Mouse (Mus musculus): ENCODE measurements around the gene Rprd1b. TPM values are rescaled to one million over a fixed set of nuclear protein-coding genes. Genes with fewer than 3 reads are reported as not detected.

Rprd1b gene
- total RNA-seq, 1 experiment from 2014 or later, result 18.9 TPM

DNA sequence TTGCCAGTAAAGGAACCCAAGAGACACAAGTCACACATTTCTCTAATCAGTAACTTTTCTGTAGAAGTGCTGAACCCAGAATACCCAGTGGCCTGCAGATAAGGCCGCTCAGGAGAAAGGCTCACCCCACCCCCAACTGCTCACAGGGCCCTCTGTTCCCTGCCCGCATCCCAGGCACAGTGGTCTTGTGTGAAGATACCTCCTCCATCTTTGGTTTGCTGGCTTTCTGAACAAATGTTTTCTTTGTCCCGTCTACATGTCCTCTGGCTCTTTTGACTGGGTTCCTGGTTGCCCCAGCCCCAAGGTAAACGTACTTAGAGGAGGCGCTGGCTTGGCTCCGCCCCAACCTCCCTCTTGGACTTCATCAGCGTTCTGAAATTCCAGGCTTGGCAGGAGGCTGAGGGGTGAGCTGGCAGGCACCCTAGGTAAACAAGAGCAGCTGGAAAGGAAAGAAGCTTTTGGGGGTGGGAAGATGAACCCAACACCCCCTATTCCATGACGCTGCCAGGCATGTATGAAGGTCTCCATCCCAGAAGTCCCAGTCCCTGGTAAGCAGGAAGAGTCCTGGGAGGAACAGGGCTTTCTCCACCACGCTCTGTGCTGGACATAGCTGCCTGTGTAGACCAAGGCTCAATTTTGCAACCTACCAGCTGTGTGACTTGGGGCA lies 85.4 kb downstream of the Rprd1b start:
- no peak for ATAC-seq (ENCODE audit: extremely low read depth, insufficient number of reproducible peaks, low FRiP score, poor library complexity, severe bottlenecking)

DNA sequence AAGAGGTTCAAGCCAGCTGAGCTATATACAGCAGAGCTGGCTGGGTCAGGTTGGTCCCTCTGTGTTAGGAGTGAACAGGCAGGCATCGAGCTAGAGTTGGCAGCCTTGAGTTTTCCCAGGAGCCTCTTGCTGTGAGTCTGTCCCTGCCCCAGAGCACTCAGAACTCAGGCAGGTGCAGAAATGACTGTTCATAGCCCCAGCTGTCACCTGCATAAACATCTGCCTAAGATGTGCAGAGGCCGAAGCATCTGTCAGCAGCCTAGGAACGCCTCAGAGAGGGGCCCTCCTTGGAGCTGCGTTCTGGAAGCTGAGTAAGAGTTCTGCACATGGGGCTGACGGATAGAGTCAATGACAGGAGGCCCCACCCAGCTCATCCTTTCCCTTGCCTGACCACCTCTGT lies 86.6 kb downstream of the Rprd1b start:
- no peak for ATAC-seq (ENCODE audit: extremely low read depth, insufficient number of reproducible peaks, low FRiP score, poor library complexity, severe bottlenecking)

DNA sequence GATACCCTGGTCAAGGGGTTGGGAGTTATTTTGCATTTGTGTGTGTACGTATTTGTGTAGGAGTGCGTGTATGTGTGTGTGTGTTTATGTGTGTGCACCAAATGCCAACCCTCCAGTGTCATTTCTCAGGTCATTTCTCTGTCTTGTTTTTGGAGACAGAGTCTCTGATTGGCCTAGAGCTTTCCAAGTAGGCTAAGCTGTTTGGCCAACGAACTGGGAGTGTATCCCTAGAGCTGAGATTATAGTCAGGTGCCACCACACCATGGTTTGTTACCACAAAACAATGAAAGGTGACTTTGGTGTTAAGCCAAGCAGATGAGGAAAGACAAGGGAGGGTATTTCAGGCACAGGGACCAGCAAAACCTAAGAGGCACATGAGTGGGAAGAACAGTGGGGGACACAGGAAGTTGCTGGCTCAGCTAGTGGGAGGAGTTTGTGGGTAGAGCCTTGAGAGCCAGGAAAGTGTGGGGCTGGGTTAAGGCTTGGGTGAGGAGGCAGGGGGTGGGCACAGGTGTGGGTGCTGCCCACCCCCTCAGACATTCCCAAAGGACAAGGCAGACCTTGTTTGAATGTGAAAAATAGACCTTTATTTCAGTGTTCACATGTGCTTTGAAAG lies 87.6 kb downstream of the Rprd1b start:
- ATAC-seq (ENCODE audit: extremely low read depth, insufficient number of reproducible peaks, low FRiP score, poor library complexity, severe bottlenecking), result no peak

DNA sequence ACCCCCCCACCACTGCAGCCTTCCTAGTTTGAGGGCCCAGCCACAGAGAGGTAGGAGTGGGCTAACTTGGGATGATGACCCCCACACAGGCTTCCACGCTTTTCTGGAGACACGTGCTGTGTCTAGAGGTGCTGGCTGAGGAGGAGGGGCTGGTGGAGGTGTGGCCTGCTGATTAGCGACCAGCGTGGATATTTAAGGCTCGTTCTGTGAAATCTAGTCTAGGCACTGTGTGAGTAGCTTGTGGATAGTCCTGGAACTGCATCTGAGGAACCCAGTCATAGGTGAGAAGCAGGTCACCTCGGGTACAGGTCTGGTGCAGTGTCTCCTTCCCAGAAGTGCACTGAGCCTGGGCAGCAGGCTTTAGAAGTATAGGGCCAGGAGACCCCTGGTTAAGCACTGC lies 88.4 kb downstream of the Rprd1b start:
- ATAC-seq (ENCODE audit: extremely low read depth, insufficient number of reproducible peaks, low FRiP score, poor library complexity, severe bottlenecking), result no peak; the same call in 1 of the 2 replicates

DNA sequence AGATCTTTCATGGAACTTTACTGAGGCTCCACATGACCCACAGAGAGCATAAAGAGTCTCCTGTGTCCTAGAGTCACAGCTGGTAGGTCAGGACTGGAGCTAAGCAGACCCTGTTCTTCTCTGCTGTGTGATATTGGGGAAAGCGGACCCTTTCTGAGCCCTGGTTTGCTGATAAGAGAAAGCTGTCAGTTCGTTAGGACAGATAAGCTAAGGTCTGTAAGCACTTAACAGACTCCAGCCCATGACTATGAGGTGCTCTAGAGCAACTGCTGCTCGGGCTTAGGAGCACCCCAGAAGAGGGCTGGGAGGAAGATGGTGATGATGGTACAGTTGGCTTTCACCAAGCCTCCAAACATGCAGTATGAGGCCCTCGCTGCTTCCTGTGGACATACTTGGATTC lies 90.8 kb downstream of the Rprd1b start:
- ATAC-seq (ENCODE audit: extremely low read depth, insufficient number of reproducible peaks, low FRiP score, poor library complexity, severe bottlenecking), result no peak

DNA sequence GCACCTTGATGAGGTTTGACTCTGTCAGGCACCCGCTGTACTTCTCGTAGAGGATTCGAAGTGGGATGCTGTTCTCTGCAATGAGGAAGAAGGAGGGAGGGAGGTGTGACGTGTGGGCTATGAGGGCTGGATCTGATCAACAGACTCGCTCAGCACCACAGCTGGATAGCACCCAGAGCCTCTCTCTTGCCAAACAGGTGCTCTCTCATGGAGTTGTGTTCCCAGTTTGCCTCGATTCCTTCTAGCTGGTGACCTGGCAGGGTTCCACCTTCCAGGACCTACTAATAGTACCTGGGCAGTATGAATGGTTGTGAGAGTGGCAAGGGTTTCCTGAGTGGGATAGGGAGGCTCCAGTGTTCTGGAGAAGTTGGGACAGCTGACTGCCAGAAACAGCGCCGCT lies 91.9 kb downstream of the Rprd1b start:
- ATAC-seq (ENCODE audit: extremely low read depth, insufficient number of reproducible peaks, low FRiP score, poor library complexity, severe bottlenecking), result no peak

DNA sequence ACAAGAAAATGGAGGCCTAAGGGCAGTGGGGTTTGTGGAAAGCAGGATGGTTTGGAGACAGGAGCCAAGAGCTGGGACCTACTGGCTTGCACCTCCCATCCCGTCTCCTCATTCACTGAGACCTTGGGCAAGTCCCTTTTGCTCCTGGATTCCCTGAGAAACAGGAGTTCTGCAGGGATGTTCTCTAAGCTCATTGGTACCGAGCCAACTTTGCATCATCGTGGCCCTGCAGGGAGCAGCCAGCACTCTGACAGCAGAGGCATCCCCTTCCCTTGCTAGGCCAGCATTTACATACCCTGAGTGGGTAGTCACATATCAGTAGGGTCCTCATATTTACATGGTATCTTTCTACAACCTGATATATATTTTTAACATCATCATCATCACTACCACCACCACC lies 92.6 kb downstream of the Rprd1b start:
- ATAC-seq (ENCODE audit: extremely low read depth, insufficient number of reproducible peaks, low FRiP score, poor library complexity, severe bottlenecking), result no peak

DNA sequence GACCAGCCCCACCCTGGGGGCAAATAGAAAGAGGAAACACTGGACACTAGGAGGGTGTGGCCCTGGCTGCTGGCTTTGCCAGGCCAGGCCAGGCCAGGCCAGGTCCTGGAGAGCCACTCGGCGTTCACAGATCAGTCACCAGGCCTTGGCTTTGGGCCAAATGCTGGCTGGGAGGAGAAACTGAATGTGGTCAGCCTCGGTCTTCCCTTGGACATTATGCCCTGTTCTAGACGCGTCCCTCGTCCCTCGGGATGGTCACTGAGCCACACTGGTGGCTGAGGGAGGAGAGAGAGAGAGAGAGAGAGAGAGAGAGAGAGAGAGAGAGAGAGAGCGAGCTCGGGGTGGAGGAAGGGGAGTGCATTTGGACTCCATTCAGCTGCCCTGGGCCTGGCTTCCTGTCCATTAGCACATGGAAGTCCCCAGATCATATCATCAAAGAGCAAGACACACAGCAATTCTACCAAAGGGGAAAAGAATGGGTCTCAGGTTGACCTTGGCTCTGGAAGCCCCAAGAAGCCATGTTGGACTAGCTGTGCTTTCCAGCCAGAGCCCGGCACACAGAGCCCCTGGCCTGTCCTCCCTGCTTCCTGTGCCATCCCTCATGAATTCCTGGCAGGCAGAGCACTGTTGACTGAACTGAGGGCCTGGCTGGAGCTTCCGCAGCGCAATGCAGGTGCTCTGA lies 93.5 kb downstream of the Rprd1b start:
- no peak for ATAC-seq (ENCODE audit: extremely low read depth, insufficient number of reproducible peaks, low FRiP score, poor library complexity, severe bottlenecking)

DNA sequence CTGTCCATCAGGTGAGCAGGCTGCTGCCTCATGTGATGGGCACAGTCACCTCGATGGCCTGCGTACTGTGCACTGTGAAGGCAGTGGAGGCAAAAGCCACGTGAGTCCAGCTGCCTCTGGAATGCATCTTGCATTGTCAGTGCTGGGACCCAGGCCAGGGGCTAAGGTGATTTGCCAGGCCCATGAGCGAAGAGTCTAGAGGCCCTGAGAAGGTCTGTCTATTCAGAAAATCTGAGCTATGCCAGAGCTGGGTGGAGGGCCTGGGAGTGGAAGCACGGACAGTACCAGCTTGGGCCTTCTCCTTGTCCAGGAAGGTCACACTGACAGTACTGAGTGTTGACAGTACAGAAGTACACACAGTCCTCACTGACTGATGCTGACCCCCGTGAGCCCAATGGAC lies 94.5 kb downstream of the Rprd1b start:
- no peak for ATAC-seq (ENCODE audit: extremely low read depth, insufficient number of reproducible peaks, low FRiP score, poor library complexity, severe bottlenecking)

DNA sequence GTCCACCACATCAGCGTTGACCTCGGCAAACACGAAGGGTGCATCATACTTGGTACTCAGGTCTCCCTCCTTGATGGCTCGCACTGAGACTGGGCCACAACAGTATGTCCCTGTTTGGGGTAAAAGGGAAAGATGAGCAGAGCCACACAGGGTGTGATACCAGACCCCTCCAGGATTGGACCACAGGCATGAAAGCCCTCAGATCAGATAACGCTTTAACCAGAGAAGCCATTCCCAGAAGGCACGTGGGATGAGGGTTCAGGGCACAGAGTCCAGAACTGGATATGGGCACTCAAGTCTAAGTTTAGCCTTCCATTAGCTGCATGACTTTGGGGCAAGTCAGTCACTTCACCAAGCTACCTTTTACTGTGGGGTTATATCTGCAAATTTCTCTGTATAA lies 98.9 kb downstream of the Rprd1b start:
- no peak for ATAC-seq (ENCODE audit: extremely low read depth, insufficient number of reproducible peaks, low FRiP score, poor library complexity, severe bottlenecking)

DNA sequence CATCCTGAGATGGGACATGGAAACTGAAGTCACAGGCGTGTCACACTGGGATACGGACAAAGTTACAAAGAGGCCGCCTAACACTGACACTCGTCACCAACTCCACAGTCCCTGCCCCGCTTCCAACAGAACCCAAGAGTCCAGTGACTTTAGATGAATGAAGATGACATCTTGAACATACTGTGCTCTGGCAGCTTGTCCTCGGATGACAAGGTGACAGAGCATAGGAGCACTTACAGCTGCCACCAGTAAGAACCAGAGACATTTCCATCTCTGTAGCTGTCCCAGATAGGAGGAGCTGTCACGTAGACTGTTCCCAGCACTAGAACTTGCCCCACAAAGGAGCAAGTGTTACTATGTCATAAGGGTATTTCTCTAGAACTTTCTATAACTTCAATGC lies 99.6 kb downstream of the Rprd1b start:
- no peak for ATAC-seq (ENCODE audit: extremely low read depth, insufficient number of reproducible peaks, low FRiP score, poor library complexity, severe bottlenecking)

DNA sequence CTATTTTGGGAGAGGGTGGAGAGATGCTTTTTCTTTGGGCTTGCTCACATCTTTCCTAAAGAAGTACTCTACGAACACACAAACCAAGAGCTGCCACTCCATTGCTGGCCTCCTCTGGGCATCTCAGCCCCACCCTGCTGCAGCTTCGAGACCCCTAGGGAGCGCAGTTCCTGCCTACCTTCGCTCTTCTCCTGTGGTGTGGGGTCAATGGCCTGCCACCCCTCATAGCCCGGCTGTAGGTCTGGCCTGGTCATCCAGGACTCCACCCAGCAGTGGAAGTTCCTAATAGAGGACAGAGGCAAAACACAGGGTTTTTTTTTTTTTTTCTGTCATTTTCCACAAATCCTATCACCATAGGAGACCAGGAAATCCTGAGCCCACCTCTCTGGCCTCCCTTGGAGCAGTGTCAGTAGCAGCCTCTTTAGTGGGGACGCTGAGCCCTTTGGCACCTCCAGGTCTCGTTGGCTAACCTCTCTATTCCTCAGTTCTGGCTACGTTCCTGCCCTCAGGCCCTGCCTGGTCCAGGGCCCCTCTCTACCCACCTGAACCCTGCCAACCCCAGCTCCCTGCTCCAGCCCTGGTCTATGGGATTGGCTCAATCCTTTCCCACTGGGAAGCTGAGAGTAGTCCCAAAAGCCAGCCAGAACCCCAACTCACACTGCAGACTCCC lies 100.3 kb downstream of the Rprd1b start:
- no peak for ATAC-seq (ENCODE audit: extremely low read depth, insufficient number of reproducible peaks, low FRiP score, poor library complexity, severe bottlenecking)

DNA sequence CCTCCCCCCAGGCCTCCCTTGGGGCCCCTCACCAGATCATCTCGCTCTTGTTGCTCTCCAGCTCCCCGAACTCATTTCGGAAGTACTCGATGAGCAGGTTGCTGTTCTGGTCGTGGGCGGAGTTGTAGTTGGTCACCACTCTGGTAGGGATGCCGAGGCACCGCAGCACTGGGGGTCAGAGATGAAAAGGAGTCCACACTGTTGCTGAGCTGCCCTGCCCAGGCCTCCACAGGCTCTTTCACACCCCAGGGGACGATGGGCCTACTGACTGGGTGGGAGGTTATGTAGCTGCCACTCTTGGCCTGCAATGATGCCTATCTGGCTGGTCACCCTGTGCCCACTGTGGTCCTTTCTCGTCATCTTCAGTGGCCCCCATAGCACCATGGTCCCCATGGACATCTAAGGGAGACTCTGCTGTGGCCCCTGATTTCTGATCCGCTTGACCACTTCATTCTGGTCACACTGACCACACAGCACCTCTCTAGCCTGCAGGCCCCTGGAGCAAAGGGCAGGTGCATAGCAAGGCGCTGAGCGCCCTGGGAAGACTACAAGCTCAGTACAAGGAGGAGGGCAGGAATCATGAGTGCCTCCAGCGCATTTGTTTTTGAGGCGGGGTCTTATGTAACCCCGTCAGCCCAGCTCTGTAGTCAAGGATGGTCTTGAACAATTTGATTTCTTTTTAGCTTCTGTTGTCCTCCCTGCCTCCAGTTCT lies 101.2 kb downstream of the Rprd1b start:
- ATAC-seq (ENCODE audit: extremely low read depth, insufficient number of reproducible peaks, low FRiP score, poor library complexity, severe bottlenecking), result no peak

DNA sequence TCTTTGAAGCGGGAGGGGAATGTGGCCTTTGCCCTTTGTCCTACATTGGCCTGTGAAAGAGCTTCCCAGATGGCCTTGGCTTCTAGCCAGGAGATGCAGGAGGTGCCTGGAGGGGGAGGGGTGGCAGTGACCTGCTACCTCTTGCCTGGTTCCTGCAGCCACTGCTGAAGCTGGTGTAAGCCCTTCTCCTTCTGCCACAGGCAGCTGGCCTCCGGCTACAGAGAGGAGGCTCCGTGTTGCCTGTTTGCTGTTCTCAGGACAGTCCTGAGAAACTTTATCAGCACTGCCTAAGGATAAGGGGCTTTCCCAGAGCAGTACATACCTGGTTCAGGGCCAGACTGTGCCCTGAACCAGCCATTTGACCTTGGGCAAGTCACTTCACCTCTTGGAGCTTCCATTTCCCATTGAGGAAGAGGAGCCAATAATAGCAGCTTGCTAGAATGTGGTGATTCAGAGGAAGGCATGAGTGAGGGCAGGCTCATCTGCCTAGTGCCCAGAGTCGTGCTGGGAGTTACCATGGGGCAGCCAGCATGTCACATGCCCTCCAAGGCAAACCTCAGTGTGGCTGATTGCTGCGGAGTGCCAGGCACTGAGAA lies 102.2 kb downstream of the Rprd1b start:
- no peak for ATAC-seq (ENCODE audit: extremely low read depth, insufficient number of reproducible peaks, low FRiP score, poor library complexity, severe bottlenecking)

DNA sequence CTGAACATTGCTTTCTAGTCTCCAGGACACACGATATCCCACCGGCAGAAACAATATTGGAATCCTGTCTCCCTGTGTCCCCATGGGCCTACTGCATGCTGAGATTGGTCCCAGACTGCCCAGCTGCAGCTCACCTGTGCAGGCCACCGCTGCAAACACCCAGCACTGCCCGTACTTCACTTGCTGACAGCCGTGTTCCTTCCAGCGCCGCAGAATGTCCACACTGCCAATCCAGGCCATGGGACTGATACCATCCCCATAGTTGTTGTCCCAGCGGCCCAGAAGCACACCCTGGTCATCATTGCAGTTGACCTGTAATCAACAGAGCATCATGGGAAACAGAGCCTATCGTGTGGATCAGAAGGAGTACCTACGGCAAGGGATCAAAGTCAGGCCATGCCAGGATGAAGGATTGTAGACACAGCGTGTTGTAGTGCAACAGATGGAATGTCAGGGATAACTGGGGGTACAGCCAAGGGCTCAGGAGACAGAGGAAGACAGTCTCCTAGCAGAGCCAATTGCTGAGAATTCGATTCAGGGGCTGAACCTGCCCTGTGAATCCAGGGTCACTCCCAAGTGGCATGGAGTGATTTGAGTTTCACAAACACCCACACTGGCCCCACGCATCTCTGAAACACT lies 103.0 kb downstream of the Rprd1b start:
- ATAC-seq (ENCODE audit: extremely low read depth, insufficient number of reproducible peaks, low FRiP score, poor library complexity, severe bottlenecking), result no peak

DNA sequence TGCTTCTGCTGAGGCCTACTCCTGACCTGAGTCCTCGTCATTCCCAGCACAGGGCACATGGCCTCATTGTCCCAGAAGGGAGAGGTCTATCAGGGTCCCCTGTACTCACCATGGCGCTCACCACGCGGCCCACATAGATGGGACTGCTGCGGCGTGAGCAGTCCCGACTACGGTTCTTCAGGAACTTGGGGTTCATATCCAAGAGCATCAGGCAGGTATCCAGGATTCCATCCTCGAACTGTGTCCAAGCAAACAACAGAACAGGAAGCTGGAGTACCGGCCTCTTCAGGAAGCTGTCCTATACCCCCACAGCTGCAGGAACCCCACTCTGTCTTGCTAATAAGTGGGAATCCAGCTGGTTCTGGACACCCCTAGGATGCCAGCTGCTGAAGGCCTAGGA lies 104.0 kb downstream of the Rprd1b start:
- ATAC-seq (ENCODE audit: extremely low read depth, insufficient number of reproducible peaks, low FRiP score, poor library complexity, severe bottlenecking), result no peak

DNA sequence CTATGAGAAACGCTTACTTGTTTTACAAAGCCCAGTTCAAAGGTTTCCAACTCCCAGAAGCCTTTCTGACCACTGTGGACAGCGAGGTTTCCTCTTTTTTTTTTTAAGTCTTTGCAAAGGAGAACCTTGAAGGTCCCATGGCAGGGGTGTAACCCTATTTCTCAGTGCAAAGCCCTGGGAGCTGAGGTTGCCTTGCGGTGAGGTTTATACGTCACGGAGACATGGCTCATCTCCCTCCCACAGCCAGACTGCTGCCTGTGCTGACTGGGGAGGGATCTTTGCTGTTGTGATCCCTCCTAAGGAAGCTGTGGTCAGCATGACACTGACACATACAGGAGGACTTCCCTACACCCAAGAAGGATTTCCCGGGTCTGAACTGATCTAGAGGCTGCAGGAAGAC lies 104.8 kb downstream of the Rprd1b start:
- ATAC-seq (ENCODE audit: extremely low read depth, insufficient number of reproducible peaks, low FRiP score, poor library complexity, severe bottlenecking), result peak; percentile 91

DNA sequence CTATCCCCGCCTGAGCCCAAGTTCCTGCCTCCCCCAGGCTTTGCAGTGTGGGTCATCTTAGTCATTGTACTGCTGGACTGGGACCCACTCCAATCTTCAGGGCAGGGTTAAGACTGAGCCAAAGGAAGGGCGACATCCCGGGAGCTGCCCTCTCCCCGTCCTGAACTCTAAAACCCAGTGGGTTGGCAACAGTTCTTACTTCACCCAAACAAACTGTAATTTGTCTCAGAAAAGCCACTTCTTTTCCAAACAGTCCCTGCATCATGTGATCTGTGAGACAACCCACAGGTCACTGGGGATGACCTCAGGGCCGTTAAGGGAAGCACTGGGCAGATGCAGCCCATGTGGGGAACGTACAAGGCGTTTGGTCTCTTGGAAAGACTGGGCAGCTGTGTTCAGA lies 107.9 kb downstream of the Rprd1b start:
- no peak for ATAC-seq (ENCODE audit: extremely low read depth, insufficient number of reproducible peaks, low FRiP score, poor library complexity, severe bottlenecking)

DNA sequence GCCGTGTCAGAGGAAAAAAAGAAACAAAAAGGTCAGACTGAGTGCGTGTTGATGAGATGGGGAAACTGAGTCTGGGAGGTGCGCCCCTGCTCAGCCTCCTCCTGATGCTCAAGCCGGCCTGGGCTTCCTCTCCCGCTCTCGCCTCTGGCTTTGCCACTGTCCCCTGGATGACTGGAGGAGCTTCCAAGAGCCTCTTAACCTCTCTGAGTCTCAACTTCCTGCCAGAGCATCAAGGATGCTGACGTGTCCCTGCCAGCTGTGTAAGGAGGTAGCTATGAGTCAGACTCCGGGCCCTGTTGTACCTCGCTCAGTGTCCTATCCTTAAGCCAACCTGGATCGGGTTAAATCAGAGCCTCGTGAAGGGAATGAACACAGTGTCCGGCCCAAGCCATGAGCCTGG lies 109.5 kb downstream of the Rprd1b start:
- no peak for ATAC-seq (ENCODE audit: extremely low read depth, insufficient number of reproducible peaks, low FRiP score, poor library complexity, severe bottlenecking)

All from neutrophil, adult 5-6 weeks (primary cell).